Mouse (Mus musculus) kidney, adult 2 months (tissue): ENCODE measurements at regions not wholly inside any gene's neighbourhood (a gene's known extent, or its start where the extent isn't known, plus 50 kb on each side); places are given as distances from the start of the nearest gene placed in this dataset.

Source experiments
- CTCF ChIP-seq: fragments of 200-500 bp; conservative IDR thresholded peaks from 2 replicates; pipeline ENCODE4 v1.5.1; 2011; ENCODE audit warnings: low read depth, mild to moderate bottlenecking, control low read depth, low read length, moderate library complexity, mixed read lengths; ENCODE audit not compliant: insufficient read depth, insufficient read length
- POLR2A ChIP-seq: fragments of 200-500 bp; IDR thresholded peaks from one replicate; pipeline ENCODE4 v1.6.1; 2011; ENCODE audit warnings: low read depth, low read length, control low read depth

DNA sequence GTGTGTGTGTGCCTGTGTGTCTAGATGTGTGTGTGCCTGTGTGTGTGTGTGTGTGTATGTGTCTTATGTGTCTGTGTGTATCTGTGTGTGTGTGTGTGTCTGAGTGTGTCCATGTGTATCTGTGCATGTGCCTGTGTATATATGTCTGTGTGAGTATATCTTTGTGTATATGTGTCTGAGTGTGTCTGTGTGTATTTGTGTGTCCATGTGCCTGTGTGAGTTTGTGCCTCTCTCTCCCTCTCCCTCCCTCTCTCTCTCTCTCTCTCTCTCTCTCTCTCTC lies 234.7 kb downstream of the Cd83 start:
- TF ChIP-seq CTCF, result no peak
- no peak for TF ChIP-seq POLR2A
